Comparison of ENCODE assay signal across 9 mouse cellular contexts in the genomic region with DNA sequence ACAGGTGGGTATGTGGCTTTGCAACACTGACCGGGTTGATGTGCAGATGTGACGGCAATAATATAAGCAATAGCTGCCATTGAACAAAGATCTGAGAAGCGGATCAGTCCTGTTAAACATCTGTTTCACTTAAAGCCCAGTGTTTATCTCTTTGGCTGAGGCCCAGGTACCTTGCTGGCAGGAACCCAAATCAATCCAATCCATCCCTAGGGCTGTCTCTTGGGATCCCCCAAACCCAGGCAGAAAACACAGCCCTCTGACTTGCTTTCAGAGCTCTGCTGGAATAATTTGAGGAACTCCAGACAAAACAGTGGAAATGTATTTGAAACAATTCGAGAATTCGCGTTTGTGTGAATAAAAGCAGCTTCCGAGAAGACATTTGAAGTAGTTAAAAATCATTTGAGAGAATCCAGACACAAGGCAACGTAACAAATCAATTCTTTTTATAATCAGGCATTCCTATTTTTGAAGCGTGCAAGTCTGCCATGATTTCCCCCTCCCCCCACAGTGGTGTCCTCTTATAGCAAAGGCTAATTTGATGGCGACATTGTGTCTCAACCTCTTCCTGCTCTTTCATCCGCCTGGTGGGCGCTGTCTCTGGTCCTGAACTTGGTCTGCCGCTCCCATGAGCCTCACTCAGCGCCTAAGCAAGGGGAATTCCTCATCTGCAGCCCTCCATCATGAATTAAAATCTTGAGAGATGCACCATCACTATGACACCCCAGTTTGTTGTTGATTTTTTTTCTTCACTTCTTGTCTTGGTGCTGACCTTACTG. TPM values are rescaled to one million over a fixed set of nuclear protein-coding genes. Genes with fewer than 3 reads are reported as not detected.
DNase-seq lines count a peak whose midpoint lies in the region; ATAC-seq lines count a peak whose summit lies in the region.
"Had no signal": no experiment of that assay in that cellular context is flagged by ENCODE, and none has a peak within 500 bp of the region (broad histone marks: within the 10 kb centered on the region; RNA-seq: fewer than 3 reads in every experiment).

No protein-coding gene starts in this region.

- H3K27ac ChIP-seq in hindbrain, embryonic 14.5 days = no peak overlapping the region
- H3K27ac ChIP-seq in hindbrain, embryonic 12.5 days = no peak overlapping the region
- no peak overlapping the region for H3K27ac ChIP-seq in limb, embryonic 11.5 days (replicated peaks; ENCODE audit: low read depth, low read length)

- no peaks in the 10 kb centered on the region for H3K36me3 ChIP-seq in hindbrain, embryonic 14.5 days (replicated peaks; ENCODE audit: control insufficient read depth, insufficient read depth)
- H3K36me3 ChIP-seq in hindbrain, embryonic 12.5 days = no peaks in the 10 kb centered on the region
- no peaks in the 10 kb centered on the region for H3K36me3 ChIP-seq in limb, embryonic 11.5 days (ENCODE audit: control insufficient read depth, insufficient read depth, low read length)

- H3K4me3 ChIP-seq in hindbrain, embryonic 14.5 days (replicated peaks; ENCODE audit: low read length) = no peak overlapping the region
- no peak overlapping the region for H3K4me3 ChIP-seq in hindbrain, embryonic 12.5 days
- no peak overlapping the region for H3K4me3 ChIP-seq in limb, embryonic 11.5 days (ENCODE audit: low read depth, low read length)

- no peaks in the 10 kb centered on the region for H3K9me3 ChIP-seq in hindbrain, embryonic 14.5 days (ENCODE audit: control insufficient read depth, low read length)
- no peaks in the 10 kb centered on the region for H3K9me3 ChIP-seq in hindbrain, embryonic 12.5 days (replicated peaks)
- no peaks in the 10 kb centered on the region for H3K9me3 ChIP-seq in limb, embryonic 11.5 days (ENCODE audit: control insufficient read depth, low read length)

- H3K4me1 ChIP-seq in hindbrain, embryonic 14.5 days (replicated peaks; ENCODE audit: control insufficient read depth, insufficient read depth, low read length) = peaks cover 4% of the 10 kb centered on the region; the same call in 1 of the 2 replicates
- no peaks in the 10 kb centered on the region for H3K4me1 ChIP-seq in hindbrain, embryonic 12.5 days
- H3K4me1 ChIP-seq in limb, embryonic 11.5 days (ENCODE audit: control insufficient read depth, insufficient read depth, low read length) = no peaks in the 10 kb centered on the region

- no peaks in the 10 kb centered on the region for H3K27me3 ChIP-seq in hindbrain, embryonic 14.5 days (ENCODE audit: control insufficient read depth, insufficient read depth, low read length)
- H3K27me3 ChIP-seq in hindbrain, embryonic 12.5 days = no peaks in the 10 kb centered on the region
- H3K27me3 ChIP-seq in limb, embryonic 11.5 days (ENCODE audit: control insufficient read depth, insufficient read depth, low read length) = no peaks in the 10 kb centered on the region

- DNase-seq in hindbrain, embryonic 14.5 days (ENCODE audit: low spot score) = peak; percentile 27
- DNase-seq in A20 (ENCODE audit: low read depth, low spot score) = peak; percentile 34
- DNase-seq in adipocyte (ENCODE audit: low spot score) = peak; percentile 15
- DNase-seq in limb, embryonic 11.5 days (ENCODE audit: low spot score) = peak; percentile 85
- DNase-seq in frontal cortex, postnatal 10 days (ENCODE audit: low spot score in 2 of 2) = no peak
- no peak for DNase-seq in spleen, postnatal 14 days (ENCODE audit: low spot score in 2 of 2)
- no peak for DNase-seq in cerebellum, adult 9-11 months

- no peak for ATAC-seq in hindbrain, embryonic 14.5 days (ENCODE audit: low FRiP score)
- ATAC-seq in hindbrain, embryonic 12.5 days (ENCODE audit: low FRiP score) = no peak
- ATAC-seq in limb, embryonic 11.5 days (ENCODE audit: insufficient number of reproducible peaks, low FRiP score, low TSS enrichment, low read depth) = no peak

- H3K4me2 ChIP-seq in hindbrain, embryonic 14.5 days (replicated peaks) = no peak overlapping the region
- no peak overlapping the region for H3K4me2 ChIP-seq in hindbrain, embryonic 12.5 days (replicated peaks)
- no peak overlapping the region for H3K4me2 ChIP-seq in limb, embryonic 11.5 days (ENCODE audit: low read depth, severe bottlenecking)

- 46% methylated on average over 14 of the region's 14 CpGs for WGBS in hindbrain, embryonic 14.5 days
- WGBS in hindbrain, embryonic 12.5 days = 48% methylated on average over 14 of the region's 14 CpGs
- WGBS in limb, embryonic 11.5 days = 46% methylated on average over 14 of the region's 14 CpGs

- H3K9ac ChIP-seq in hindbrain, embryonic 14.5 days = no peak overlapping the region
- no peak overlapping the region for H3K9ac ChIP-seq in hindbrain, embryonic 12.5 days
- no peak overlapping the region for H3K9ac ChIP-seq in limb, embryonic 11.5 days (ENCODE audit: low read length)

RNA-seq across cellular contexts. Expression of gene Kcnj6, which starts 25.2 kb away (rescaled TPM):
- 2.8 and 3.4 TPM in 2 replicates for polyA plus RNA-seq in hindbrain, embryonic 14.5 days (2014; fragmentation: Nextera tagmentation; extraction: Ambion mirVana)
- 0.26 and 0.53 TPM in 2 replicates for polyA plus RNA-seq in hindbrain, embryonic 12.5 days (2016; fragmentation: Nextera tagmentation; extraction: Ambion mirVana)
- polyA plus RNA-seq in limb, embryonic 11.5 days (2014; fragmentation: Nextera tagmentation; extraction: Ambion mirVana) = not detected in 2 replicates
- polyA plus RNA-seq: gonadal fat pad, adult 2 months had no signal

Comparison
In these comparisons a context has a peak if more than half of its experiments do, and no peak if none do; other contexts are left out.
1. DNase-seq: peak in hindbrain, embryonic 14.5 days (single experiment), A20 (single experiment), adipocyte (single experiment) and limb, embryonic 11.5 days (single experiment); none in frontal cortex, postnatal 10 days (0 of 2), spleen, postnatal 14 days (0 of 2) and cerebellum, adult 9-11 months (single experiment).